ENCODE assay signal across 25 mouse cellular contexts in genomic region chr14:117391412-117391811, GRCm38 (mm10).
A peak's percentile ranks its signal among the peaks of the same experiment; 100 is the strongest.
DNase-seq lines count a peak whose midpoint lies in the region; ATAC-seq and TF ChIP-seq lines count a peak whose summit lies in the region.
"Had no signal": no experiment of that assay in that cellular context is flagged by ENCODE, and none has a peak within 500 bp of the region (broad histone marks: within the 10 kb centered on the region; RNA-seq: fewer than 3 reads in every experiment).

No protein-coding gene starts in this region.

- peak; percentile 67; the same call in 1 of the 2 replicates for ATAC-seq in lung, embryonic 15.5 days (ENCODE audit: borderline replicate concordance, extremely low read depth, low FRiP score, low TSS enrichment)
- ATAC-seq: forebrain, embryonic 14.5 days; forebrain, postnatal 0 days had no signal

- no peak overlapping the region for H3K4me2 ChIP-seq in lung, embryonic 15.5 days
- H3K4me2 ChIP-seq: embryonic facial prominence, embryonic 12.5 days; embryonic facial prominence, embryonic 15.5 days; heart, embryonic 11.5 days; hindbrain, embryonic 12.5 days; hindbrain, embryonic 15.5 days had no signal

- no peak overlapping the region for H3K27ac ChIP-seq in lung, embryonic 15.5 days
- H3K27ac ChIP-seq: embryonic facial prominence, embryonic 12.5 days; embryonic facial prominence, embryonic 15.5 days; gastrocnemius, adult 2 months; hindbrain, embryonic 12.5 days; hindbrain, embryonic 15.5 days had no signal

- H3ac ChIP-seq in C2C12 (ENCODE audit: control insufficient read depth, insufficient read length, low read depth): no peak overlapping the region

- H3K9ac ChIP-seq in lung, embryonic 15.5 days: no peak overlapping the region
- H3K9ac ChIP-seq: embryonic facial prominence, embryonic 12.5 days; embryonic facial prominence, embryonic 15.5 days; forebrain, postnatal 0 days; hindbrain, embryonic 12.5 days; hindbrain, embryonic 15.5 days had no signal

- H3K9me3 ChIP-seq in lung, embryonic 15.5 days: no peaks in the 10 kb centered on the region
- H3K9me3 ChIP-seq: embryonic facial prominence, embryonic 12.5 days; embryonic facial prominence, embryonic 15.5 days; hindbrain, embryonic 12.5 days; hindbrain, embryonic 15.5 days had no signal

- no peak overlapping the region for H3K4me3 ChIP-seq in lung, embryonic 15.5 days
- H3K4me3 ChIP-seq in C2C12 (ENCODE audit: insufficient read depth, poor library complexity, severe bottlenecking): no peak overlapping the region
- H3K4me3 ChIP-seq: embryonic facial prominence, embryonic 12.5 days; embryonic facial prominence, embryonic 15.5 days; gastrocnemius, adult 2 months; hindbrain, embryonic 12.5 days; hindbrain, embryonic 15.5 days had no signal

- H3K27me3 ChIP-seq in lung, embryonic 15.5 days: no peaks in the 10 kb centered on the region
- H3K27me3 ChIP-seq in C2C12 (ENCODE audit: control insufficient read depth, insufficient read depth, insufficient read length): no peaks in the 10 kb centered on the region
- H3K27me3 ChIP-seq: CH12.LX; embryonic facial prominence, embryonic 12.5 days; embryonic facial prominence, embryonic 15.5 days; hindbrain, embryonic 12.5 days; hindbrain, embryonic 15.5 days; Patski had no signal

- H3K4me1 ChIP-seq in lung, embryonic 15.5 days: peaks cover 15% of the 10 kb centered on the region; the same call in 1 of the 2 replicates
- H3K4me1 ChIP-seq: embryonic facial prominence, embryonic 12.5 days; embryonic facial prominence, embryonic 15.5 days; hindbrain, embryonic 12.5 days; hindbrain, embryonic 15.5 days had no signal

- no peaks in the 10 kb centered on the region for H3K79me2 ChIP-seq in C2C12 (ENCODE audit: control insufficient read depth, insufficient read depth)

- WGBS in lung, embryonic 15.5 days: 36% methylated on average over 4 of the region's 4 CpGs

- H3K79me3 ChIP-seq in C2C12 (ENCODE audit: low read depth): no peaks in the 10 kb centered on the region

- no peak for TF ChIP-seq CTCF in C2C12 (IDR thresholded peaks at IDR 0.05; ENCODE audit: control insufficient read depth, insufficient read depth, insufficient read length)

- no peak for DNase-seq in lung, postnatal 25 days (ENCODE audit: low spot score)
- DNase-seq in 3134 (ENCODE audit: extremely low read depth, insufficient read length, low spot score): peak; percentile 2
- no peak for DNase-seq in urinary bladder, postnatal 10 days (ENCODE audit: low spot score)
- no peak for DNase-seq in left cerebral cortex, adult 18-20 months (ENCODE audit: low spot score in 2 of 2)
- DNase-seq: adrenal gland, adult 2 months; adrenal gland, postnatal 14 days; cerebellum, adult 11 months; cerebellum, adult 2 months; cerebellum, adult 9-11 months; cerebellum, postnatal 25 days; forebrain, postnatal 0 days; gastrocnemius, adult 2 months; gastrocnemius, postnatal 14 days; heart, adult 11 months had no signal

- no peaks in the 10 kb centered on the region for H3K36me3 ChIP-seq in lung, embryonic 15.5 days
- no peaks in the 10 kb centered on the region for H3K36me3 ChIP-seq in C2C12 (ENCODE audit: control insufficient read depth, insufficient read depth)
- H3K36me3 ChIP-seq: embryonic facial prominence, embryonic 12.5 days; embryonic facial prominence, embryonic 15.5 days; G1E; hindbrain, embryonic 12.5 days; hindbrain, embryonic 15.5 days had no signal

TF ChIP-seq in C2C12, 6 proteins besides CTCF, POLR2A, EP300 and RAD21:
- TF ChIP-seq CEBPB (IDR thresholded peaks at IDR 0.05; ENCODE audit: low read depth) (peak; percentile 63), MYOD1 (IDR thresholded peaks at IDR 0.05; ENCODE audit: control insufficient read depth, insufficient read length, low read depth) (no peak)
